Mouse (Mus musculus) small intestine, adult 2 months (tissue): ENCODE results near the gene Jhy. TPM values are rescaled to one million over a fixed set of nuclear protein-coding genes. Genes with fewer than 3 reads are reported as not detected.

Experiments
- H3K27ac ChIP-seq: fragments of 200-500 bp; 2 replicates; pipeline ENCODE4 v1.5.1; 2012; ENCODE audit warnings: low read depth, low read length, control low read depth, inconsistent platforms; ENCODE audit not compliant: insufficient read depth
- H3K27me3 ChIP-seq: fragments of 200-500 bp; 2 replicates; pipeline ENCODE4 v1.6.1; 2012; ENCODE audit warnings: mild to moderate bottlenecking, moderate library complexity, low read length, inconsistent platforms; ENCODE audit not compliant: control insufficient read depth, insufficient read depth
- H3K36me3 ChIP-seq: fragments of 200-500 bp; 2 replicates; pipeline ENCODE4 v1.6.1; 2012; ENCODE audit warnings: mild to moderate bottlenecking, low read length, control low read depth, inconsistent platforms; ENCODE audit not compliant: control insufficient read depth, insufficient read depth
- H3K4me1 ChIP-seq: fragments of 200-500 bp; 2 replicates; pipeline ENCODE4 v1.6.1; 2012; ENCODE audit warnings: low read length, inconsistent platforms, mixed read lengths; ENCODE audit not compliant: control insufficient read depth, insufficient read depth, insufficient read length
- H3K4me3 ChIP-seq: fragments of 200-500 bp; 2 replicates; pipeline ENCODE4 v1.5.1; 2012; ENCODE audit warnings: low read depth, mild to moderate bottlenecking, control low read depth, inconsistent platforms, low read length, moderate library complexity
- CTCF ChIP-seq: fragments of 200-500 bp; IDR thresholded peaks from 2 replicates; pipeline ENCODE4 v1.5.1; 2012; ENCODE audit warnings: low read depth, mild to moderate bottlenecking, control low read depth, inconsistent platforms, low read length, moderate library complexity, mixed read lengths; ENCODE audit not compliant: insufficient replicate concordance, insufficient read length; ENCODE audit errors: extremely low read depth
- POLR2A ChIP-seq: fragments of 200-500 bp; IDR thresholded peaks from 2 replicates; pipeline ENCODE4 v1.6.1; 2012; ENCODE audit warnings: low read depth, mild to moderate bottlenecking, control low read depth, inconsistent platforms, low read length, moderate library complexity
- WGBS: fragments of 180-500 bp; shearing (Covaris S2); methylation state at CpG from one replicate; pipeline ENCODE4 v1.1.7; 2018; 5-methylcytosine and 5-hydroxymethylcytosine counted together
- polyA plus RNA-seq: library from polyadenylated mRNA; depleted of rRNA; stranded (reverse); fragments of >200 nt; gene quantifications from 2 replicates; pipeline ENCODE4 v1.2.3, GENCODE M21; 2012

Gene Jhy
- polyA plus RNA-seq, 1 experiment, result 0.04 TPM

- Histone ChIP-seq H3K27ac (no peak overlapping the region), H3K27me3 (peaks cover 82% of the 10 kb centered on the region), H3K36me3 (no peaks in the 10 kb centered on the region), H3K4me1 (peaks cover 3% of the 10 kb centered on the region; the same call in 1 of the 2 replicates), H3K4me3 (no peak overlapping the region)
- no peak for TF ChIP-seq CTCF
- TF ChIP-seq POLR2A, result no peak
- WGBS, result 10% methylated on average over 4 of the region's 4 CpGs
Measured at GRCm38 (mm10) chr9:40874961-40875360, 89.0 kb downstream of the Jhy start.

GRCm38 (mm10) chr9:40873556-40874470 is 90.1 kb downstream of the Jhy start, which contains the start of gene Bsx:
Gene Bsx (plus strand): TSS chr9:40874127.
- peaks cover 3% of the 10 kb centered on the region; the same call in 1 of the 2 replicates for H3K4me1 ChIP-seq
- H3K27ac ChIP-seq, result no peak within 1 kb of the TSS
- no peak within 1 kb of the TSS for H3K4me3 ChIP-seq
- peaks cover 79% of the 10 kb centered on the region for H3K27me3 ChIP-seq
- WGBS, result 5% methylated on average over 32 of the region's 32 CpGs
- TF ChIP-seq CTCF (no peak), POLR2A (no peak)
- H3K36me3 ChIP-seq, result no peaks in the 10 kb centered on the region

GRCm38 (mm10) chr9:40872156-40872478 is 91.8 kb downstream of the Jhy start:
- H3K36me3 ChIP-seq, result no peaks in the 10 kb centered on the region
- WGBS, result 7% methylated on average over 8 of the region's 8 CpGs
- no peak overlapping the region for H3K27ac ChIP-seq
- H3K4me3 ChIP-seq, result peak overlapping the region; percentile 40
- TF ChIP-seq POLR2A (no peak), CTCF (peak; percentile 57; the same call in 1 of the 2 replicates)
- peaks cover 62% of the 10 kb centered on the region for H3K27me3 ChIP-seq
- no peaks in the 10 kb centered on the region for H3K4me1 ChIP-seq

- Histone ChIP-seq H3K27me3 (peaks cover 58% of the 10 kb centered on the region), H3K27ac (no peak overlapping the region), H3K36me3 (no peaks in the 10 kb centered on the region), H3K4me3 (peak overlapping the region; percentile 40), H3K4me1 (no peaks in the 10 kb centered on the region)
- TF ChIP-seq POLR2A, result no peak
- no peak for TF ChIP-seq CTCF
- WGBS, result 4% methylated on average over 34 of the region's 34 CpGs
Measured at GRCm38 (mm10) chr9:40871369-40872155, 92.4 kb downstream of the Jhy start.

GRCm38 (mm10) chr9:40870331-40870730 is 93.6 kb downstream of the Jhy start:
- Histone ChIP-seq H3K27me3 (peaks cover 46% of the 10 kb centered on the region), H3K4me3 (no peak overlapping the region), H3K36me3 (no peaks in the 10 kb centered on the region), H3K4me1 (no peaks in the 10 kb centered on the region), H3K27ac (no peak overlapping the region)
- 85% methylated on average over 5 of the region's 5 CpGs for WGBS
- TF ChIP-seq POLR2A, result no peak
- no peak for TF ChIP-seq CTCF

- no peak overlapping the region for H3K27ac ChIP-seq
- no peaks in the 10 kb centered on the region for H3K36me3 ChIP-seq
- 27% methylated on average over 9 of the region's 9 CpGs for WGBS
- TF ChIP-seq CTCF, result no peak
- TF ChIP-seq POLR2A, result no peak
- H3K27me3 ChIP-seq, result peaks cover 13% of the 10 kb centered on the region
- H3K4me1 ChIP-seq, result no peaks in the 10 kb centered on the region
- H3K4me3 ChIP-seq, result no peak overlapping the region
Measured at GRCm38 (mm10) chr9:40859196-40859595, 104.7 kb downstream of the Jhy start.

GRCm38 (mm10) chr9:40858461-40859160 is 105.3 kb downstream of the Jhy start:
- WGBS, result 14% methylated on average over 21 of the region's 21 CpGs
- no peak overlapping the region for H3K27ac ChIP-seq
- no peaks in the 10 kb centered on the region for H3K4me1 ChIP-seq
- TF ChIP-seq POLR2A (no peak), CTCF (no peak)
- H3K36me3 ChIP-seq, result no peaks in the 10 kb centered on the region
- peaks cover 13% of the 10 kb centered on the region for H3K27me3 ChIP-seq
- H3K4me3 ChIP-seq, result peak overlapping the region; percentile 30
